Mouse (Mus musculus): ENCODE results near the gene Phc2.

DNA sequence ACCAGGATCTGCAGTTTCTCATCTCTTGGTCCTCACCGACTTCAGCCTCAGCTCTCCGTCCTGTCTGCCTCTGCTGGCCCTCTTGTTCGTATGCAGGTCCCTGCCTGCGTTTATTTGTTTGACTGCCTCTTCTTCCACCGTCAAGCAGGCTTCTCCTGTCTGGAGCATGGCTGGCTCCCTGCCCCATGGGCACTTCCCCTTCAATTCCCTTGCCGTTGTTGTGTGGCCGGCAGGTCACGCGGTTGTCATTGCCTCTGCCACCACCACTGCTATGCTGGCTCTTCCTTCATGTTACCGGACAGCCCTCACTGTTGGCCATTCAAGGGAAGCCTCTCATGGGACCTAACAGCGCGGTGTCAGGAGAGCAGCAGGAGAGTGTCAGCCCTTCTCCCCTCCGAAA lies 113.6 kb downstream of the Phc2 start:
- TF ChIP-seq GATA1 (IDR thresholded peaks at IDR 0.05; ENCODE audit: borderline replicate concordance, low read length) (no peak), FLI1 (IDR thresholded peaks at IDR 0.05; ENCODE audit: low read length) (no peak)

All from megakaryocyte, embryonic 14.5 days (primary cell).